Mouse (Mus musculus) MEL (cell line): Measurements from ENCODE around the gene Nkain2.

Experiments used
- MEF2A ChIP-seq: IDR thresholded peaks from 2 replicates; pipeline ENCODE4 v1.6.1; 2014; ENCODE audit warnings: low read depth, mild to moderate bottlenecking, inconsistent platforms, low read length, improper control_type of control experiment; ENCODE audit not compliant: poor library complexity, insufficient replicate concordance, severe bottlenecking; ENCODE audit errors: extremely low read depth
- SMC3 ChIP-seq: IDR thresholded peaks from 2 replicates; pipeline ENCODE4 v1.6.1; 2011; ENCODE audit warnings: low read depth, low read length, improper control_type of control experiment
- ZMIZ1 ChIP-seq: IDR thresholded peaks from 2 replicates; pipeline ENCODE4 v1.6.1; 2012; ENCODE audit warnings: low read depth, mild to moderate bottlenecking, inconsistent platforms, low read length, improper control_type of control experiment, moderate library complexity

GRCm38 (mm10) chr10:31742443-31743057 lies 1147.7 kb downstream of the Nkain2 start:
- TF ChIP-seq SMC3 (peak; percentile 70), MEF2A (no peak), ZMIZ1 (no peak)
